33 mouse cellular contexts compared by ENCODE assay signal in genomic region chr2:30904231-30904630, GRCm38 (mm10). TPM values are rescaled to one million over a fixed set of nuclear protein-coding genes. Genes with fewer than 3 reads are reported as not detected.
"Had no signal": no experiment of that assay in that cellular context is flagged by ENCODE, and none has a peak within 500 bp of the region (broad histone marks: within the 10 kb centered on the region; RNA-seq: fewer than 3 reads in every experiment).

No protein-coding gene starts in this region.

- H3K27me3 ChIP-seq: kidney, embryonic 15.5 days had no signal

- H3K4me2 ChIP-seq: heart, embryonic 11.5 days; heart, embryonic 15.5 days; hindbrain, embryonic 14.5 days; hindbrain, embryonic 15.5 days had no signal

- ATAC-seq: hindbrain, embryonic 16.5 days; hindbrain, postnatal 0 days; inflammation-experienced regulatory T-cells, adult 6 months; intestine, embryonic 15.5 days; intestine, embryonic 16.5 days; intestine, postnatal 0 days had no signal

- H3K9me3 ChIP-seq: heart, embryonic 10.5 days; heart, embryonic 12.5 days; heart, embryonic 13.5 days; heart, embryonic 15.5 days; hindbrain, embryonic 10.5 days; hindbrain, embryonic 12.5 days; hindbrain, embryonic 13.5 days; hindbrain, embryonic 15.5 days; intestine, embryonic 15.5 days; kidney, embryonic 15.5 days had no signal

- DNase-seq: heart, postnatal 10 days; heart, postnatal 14 days; heart, postnatal 36 days; heart, postnatal 4 days; kidney, adult 11 months; kidney, adult 18-20 months; kidney, adult 2 months; kidney, adult 8-10 months; kidney, adult 9 months; kidney, postnatal 10 days; kidney, postnatal 14 days; kidney, postnatal 36 days; layer of hippocampus, adult 9-11 months; layer of hippocampus, postnatal 36 days had no signal

- H3K36me3 ChIP-seq: heart, embryonic 10.5 days; heart, embryonic 12.5 days; heart, embryonic 13.5 days; heart, embryonic 15.5 days; hindbrain, embryonic 10.5 days; hindbrain, embryonic 12.5 days; hindbrain, embryonic 13.5 days; hindbrain, embryonic 15.5 days; intestine, embryonic 15.5 days; kidney, embryonic 15.5 days had no signal

- H3K4me3 ChIP-seq: heart, embryonic 12.5 days; heart, embryonic 13.5 days; heart, embryonic 15.5 days; hindbrain, embryonic 12.5 days; hindbrain, embryonic 13.5 days; hindbrain, embryonic 15.5 days; intestine, embryonic 15.5 days; kidney, embryonic 15.5 days; layer of hippocampus, adult 2 months had no signal

- H3K9ac ChIP-seq: heart, embryonic 12.5 days; heart, embryonic 13.5 days; hindbrain, embryonic 12.5 days; hindbrain, embryonic 13.5 days; hindbrain, embryonic 14.5 days; hindbrain, embryonic 15.5 days; intestine, embryonic 15.5 days had no signal

- H3K27ac ChIP-seq: heart, embryonic 15.5 days; hindbrain, embryonic 12.5 days; hindbrain, embryonic 13.5 days; hindbrain, embryonic 14.5 days; hindbrain, embryonic 15.5 days; hindbrain, postnatal 0 days; intestine, embryonic 15.5 days; kidney, embryonic 15.5 days; kidney, postnatal 0 days; layer of hippocampus, adult 2 months had no signal

RNA-seq across cellular contexts. Expression of gene Ptges, which starts 25.4 kb away (rescaled TPM):
- polyA plus RNA-seq: inflammation-experienced regulatory T-cells, adult 6 months had no signal
